Mouse (Mus musculus) spleen, adult 18-20 months (tissue): ENCODE measurements around the gene Tfeb.

Source experiments
- DNase-seq, 2 experiments: peaks; one replicate each; pipeline ENCODE4 v3.0.0; 2022; ENCODE audit warnings: mixed read lengths in 2 of 2

The Tfeb gene

DNA sequence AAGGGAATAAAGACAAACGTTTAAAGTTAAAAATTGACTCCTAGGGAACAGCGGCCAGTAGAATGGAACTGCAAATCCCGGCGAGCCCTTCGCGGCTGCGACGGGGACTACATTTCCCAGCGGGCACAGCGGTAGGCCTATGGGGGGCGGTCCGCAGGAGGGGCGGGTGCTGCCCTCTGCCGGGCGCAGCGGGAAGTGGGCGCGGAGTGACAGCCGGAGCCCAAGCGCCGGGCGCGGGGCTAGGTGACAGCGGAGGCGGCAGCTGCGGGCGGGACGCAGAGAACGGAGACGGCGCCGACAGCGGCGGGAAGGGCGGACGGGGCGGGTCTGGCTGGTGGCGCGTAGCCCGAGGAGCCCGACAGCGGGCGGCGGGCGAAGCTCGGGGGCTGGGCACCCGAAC, at the start of gene Tfeb:
Gene Tfeb, plus strand, starts transcription at position 175 of the 400 bp plus-strand sequence.
- peak; percentile 95 to 99 for DNase-seq

DNA sequence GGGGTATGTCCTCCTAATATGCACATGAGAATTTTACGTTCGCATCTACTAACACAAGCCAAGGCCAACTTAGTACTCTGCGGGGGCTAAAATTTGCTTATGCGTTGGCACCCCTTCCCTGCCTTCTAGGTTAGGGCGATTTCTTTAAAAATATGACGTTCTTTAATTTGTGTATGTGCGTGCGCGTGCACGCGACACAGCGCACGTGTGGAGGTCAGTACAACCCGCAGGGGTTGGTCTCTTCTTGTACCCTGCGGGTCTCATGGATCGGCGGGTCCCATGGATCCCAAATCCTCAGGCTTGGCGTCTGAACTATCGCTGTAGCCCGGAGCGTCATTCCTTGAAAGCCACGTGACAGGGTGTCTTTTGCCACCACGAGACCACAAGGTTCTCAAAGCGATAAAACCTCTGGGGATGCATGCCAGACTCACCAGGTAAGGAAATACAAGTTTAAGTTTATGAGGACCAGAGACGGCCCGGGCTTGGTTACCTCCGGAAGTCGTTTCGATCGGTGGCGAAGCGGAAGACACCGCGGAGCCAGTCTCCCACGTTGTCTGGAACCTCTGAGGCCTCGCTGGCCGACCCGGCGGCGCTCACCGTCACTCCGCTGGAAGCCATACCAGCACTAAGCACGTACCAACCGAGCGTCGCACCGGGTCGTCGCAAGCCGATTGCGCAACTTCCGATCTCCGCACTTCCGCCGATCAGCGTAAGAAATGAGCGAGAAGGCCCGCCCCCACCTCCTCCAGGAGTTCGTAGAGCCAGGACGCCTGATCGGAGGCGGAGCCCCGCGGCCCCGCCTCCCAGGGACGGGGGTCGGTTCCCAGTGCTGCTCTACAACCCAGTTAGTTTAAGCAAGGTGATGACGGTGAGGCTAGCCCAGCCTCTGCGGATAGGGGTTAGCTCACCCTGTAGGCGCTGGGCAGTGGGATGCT, 49.2 kb upstream of the Tfeb start:
- peak; percentile 86 to 91 for DNase-seq

DNA sequence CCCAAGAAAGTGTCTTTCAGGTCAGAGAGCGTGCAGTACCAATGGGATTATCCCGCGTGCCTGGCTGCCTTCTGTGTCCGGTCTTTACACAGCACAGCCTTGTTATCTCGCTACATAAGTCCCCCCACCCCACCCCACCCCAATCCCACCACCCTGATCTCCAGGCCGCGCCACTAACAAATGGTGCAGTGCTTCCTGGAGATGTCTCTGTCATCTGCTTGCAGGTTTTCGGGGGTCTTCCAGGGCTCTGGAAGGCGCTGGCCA, 48.6 kb upstream of the Tfeb start, which contains the start of gene Tomm6:
Gene Tomm6, minus strand, starts transcription at position 43 of the 264 bp plus-strand sequence.
- DNase-seq = no peak

DNA sequence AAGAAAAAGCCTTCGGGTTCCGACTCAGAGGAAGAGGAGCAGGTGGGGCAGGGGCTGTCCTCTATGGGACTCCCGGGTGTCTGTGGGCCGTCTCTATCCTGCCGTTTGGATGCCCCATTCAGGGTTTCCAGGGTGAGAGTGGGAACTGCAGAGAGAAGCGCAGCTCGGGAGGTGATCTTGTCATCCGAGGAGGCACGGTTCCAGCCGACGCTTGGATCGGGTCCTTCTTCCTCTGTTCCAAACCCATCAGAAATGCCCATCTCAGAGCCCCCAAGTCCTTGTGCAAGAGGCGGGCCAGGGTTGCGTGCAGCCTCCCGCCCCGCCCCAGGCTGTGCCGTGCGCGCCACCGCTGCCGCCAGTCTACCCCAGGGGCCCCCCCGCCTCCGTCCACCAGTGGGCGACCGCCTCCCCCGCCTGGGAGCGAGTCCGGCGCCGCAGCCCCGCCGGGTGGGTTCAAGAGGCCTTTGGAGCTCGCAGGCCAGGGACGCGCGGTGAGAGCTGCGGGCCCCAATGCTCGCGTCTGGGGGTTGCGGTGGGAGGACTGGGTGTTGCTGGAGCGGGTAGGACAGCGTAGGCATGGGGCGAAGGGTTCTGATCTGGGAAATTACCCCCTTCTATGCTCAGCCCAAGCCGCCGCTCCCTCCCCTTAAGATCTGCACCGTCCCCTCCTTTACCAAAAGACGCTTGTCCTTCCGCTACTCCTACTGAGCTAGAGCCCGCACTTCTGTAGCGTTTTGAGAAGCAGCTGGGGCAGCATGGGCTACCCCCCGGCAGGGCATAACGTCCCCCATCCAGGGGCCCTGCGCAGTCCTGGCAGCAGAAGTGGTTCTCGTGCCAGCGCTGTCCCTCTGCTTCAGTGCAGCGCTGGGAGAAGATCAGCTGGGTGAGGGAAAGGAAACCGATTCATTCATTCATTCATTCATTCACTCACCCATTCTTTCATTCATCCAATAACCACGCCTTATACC, 47.9 kb upstream of the Tfeb start, which contains the start of gene Frs3:
Gene Frs3, plus strand, starts transcription at position 423 of the 968 bp plus-strand sequence.
- DNase-seq = peak; percentile 32 to 59

DNA sequence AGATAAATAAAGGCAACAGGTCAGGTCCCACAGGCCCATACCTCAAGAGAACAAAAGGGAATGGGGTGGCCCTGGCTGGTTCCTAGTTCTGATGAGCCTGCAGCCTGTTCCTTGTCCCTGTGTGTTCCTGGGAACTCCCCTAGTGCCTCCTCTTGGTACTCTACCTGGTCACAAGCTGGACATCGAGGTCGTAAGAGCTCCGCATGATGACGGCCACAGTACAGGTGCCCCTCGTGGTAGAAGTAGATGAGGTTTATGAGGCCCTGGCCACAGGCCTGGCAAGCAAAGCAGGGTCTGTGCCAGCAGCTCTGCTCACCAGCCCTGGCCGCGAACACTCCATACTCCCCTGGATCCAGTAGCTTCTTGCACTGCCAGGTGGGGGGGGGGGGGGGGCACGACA, 46.9 kb upstream of the Tfeb start:
- DNase-seq = no peak

DNA sequence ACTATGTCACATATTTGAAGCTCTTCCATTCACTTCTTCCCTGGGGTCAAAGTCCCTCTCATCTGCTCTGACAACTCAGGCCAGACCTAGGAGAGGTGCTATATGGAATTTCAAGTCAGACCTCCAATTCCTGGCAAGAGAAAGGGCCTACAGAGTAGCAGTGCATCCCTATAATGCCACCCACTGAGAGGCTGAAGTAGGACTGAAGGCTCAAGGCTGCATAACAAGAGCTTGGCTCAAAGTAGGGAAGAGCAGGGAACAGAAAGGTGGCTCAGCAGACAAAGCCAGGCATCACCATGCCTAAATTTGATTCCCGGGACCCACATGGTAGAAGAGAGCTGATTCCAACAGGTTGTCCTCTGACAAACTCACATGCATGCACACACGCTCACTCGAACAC, 45.2 kb upstream of the Tfeb start:
- no peak for DNase-seq

DNA sequence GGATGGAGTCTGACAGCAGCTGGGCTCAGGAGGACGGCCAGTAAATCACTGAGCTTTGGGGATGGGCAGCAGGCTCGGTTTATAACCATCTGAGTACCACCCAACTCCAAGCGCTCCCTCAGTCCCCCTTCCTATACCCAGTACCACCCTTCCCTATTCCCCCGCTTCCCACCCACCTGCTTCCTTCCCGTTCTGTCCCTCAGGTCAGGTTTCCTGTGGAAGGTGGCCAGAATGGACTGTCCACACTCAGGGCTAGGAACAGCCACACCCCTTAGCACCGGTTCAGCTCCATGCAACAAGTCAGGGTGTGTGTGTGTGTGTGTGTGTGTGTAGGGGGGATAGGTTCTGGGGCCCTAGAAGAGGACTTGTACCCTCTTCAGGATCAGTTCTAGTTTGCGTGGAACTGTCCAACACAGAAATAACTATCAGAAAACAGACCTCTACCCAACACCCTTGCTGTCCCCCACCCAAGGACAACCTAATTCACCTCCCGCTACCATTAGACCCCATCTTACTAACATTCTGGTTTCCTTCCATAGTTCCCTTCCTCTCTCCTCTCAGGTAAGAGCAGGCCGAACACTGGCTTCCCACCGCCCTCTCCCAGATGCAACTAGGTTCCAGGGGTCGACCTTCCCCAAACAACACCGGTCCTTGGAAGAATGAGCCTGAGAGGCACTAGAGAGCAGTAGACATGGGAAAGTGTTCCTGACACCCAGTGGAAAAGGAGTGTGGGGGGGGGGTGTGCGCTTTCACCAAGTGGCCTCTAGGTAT, 43.0 kb upstream of the Tfeb start:
- DNase-seq = no peak

DNA sequence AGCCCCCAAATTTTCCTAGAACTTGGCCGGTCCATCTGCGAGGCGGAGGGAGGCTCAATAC, 42.6 kb upstream of the Tfeb start, which contains the start of gene Gm21981:
Gene Gm21981, minus strand, starts transcription at position 14 of the 61 bp plus-strand sequence.
- no peak for DNase-seq

DNA sequence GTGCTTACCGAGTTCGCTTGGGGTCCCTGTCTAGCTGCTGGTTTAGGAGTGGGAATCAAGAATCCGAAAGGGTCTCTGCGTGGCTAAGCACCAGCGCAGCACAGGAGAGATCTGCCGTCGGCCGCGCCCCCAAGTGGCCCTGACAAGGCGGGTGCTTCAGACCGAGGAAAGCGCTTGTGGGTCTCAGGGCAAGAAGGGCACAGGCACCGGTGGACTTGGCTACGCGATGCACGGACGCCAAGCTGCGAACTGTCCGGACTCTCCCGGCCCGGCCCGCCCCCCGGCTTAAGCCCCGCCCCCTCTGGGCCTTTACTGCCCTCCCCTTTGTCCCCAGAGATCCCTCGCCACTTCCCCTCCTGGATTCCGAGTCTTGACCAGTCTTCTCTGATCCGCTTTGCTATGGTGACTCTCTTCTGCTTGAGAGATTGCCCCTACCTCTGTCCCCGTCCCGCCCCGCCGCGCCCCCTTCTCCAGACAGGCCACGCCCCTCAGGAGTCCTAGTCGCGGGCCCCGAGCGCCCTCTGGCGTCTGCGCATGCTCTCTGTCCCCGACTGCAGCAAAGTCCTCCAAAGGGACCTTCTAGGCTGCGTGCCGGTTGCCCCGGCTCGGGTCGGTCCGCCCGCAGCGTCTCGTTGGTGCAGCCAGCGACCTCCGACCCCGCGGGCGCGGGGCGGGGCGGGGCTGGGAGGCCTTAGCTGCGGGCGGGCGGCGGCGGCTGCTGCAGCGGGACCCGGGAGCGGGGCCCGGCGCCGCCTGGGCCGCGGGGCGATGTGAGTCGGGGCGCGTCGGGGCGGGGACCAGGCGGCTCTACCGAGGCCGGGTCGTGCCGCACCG, 42.1 kb upstream of the Tfeb start, which contains the start of gene Prickle4:
Gene Prickle4, minus strand, starts transcription at position 234 of the 834 bp plus-strand sequence.
- peak; percentile 90 to 97 for DNase-seq

DNA sequence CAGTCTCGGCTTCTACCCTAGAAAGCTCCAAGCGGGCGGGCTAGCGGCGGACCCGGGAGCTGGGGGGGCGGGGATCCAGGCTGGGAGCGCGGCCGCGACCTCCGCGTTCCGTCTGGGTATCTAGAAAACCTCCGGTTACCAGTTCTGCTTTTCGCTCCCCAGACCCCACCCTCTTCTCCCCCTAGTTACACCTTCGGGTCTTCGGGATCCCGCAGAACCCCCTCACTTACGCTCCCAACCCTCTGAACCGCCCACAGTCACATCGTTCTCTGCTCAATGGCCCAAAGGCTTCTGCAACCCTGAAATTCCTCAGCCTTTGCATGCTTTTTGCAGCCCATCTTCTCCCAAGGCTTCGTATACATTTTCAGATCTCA, 41.5 kb upstream of the Tfeb start:
- DNase-seq = no peak

DNA sequence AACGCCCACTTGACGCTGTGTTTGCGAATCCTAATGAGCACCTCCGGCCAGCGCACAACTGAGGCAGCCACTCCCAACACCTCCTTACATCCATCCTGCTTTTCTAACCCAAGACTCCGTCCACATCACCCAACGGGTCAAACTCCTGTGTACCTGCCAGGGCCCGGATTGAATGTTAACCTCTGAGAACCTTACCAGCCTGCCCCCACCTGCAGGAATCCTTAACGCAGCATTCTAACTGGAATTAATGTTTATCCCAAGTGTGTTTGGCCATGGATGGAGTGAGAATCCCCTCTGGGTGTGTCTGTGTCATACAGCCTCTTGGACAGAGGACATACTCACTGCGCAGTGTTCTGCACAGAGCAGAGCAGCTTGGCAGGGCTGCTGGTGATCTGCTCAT, 38.7 kb upstream of the Tfeb start:
- DNase-seq = no peak

DNA sequence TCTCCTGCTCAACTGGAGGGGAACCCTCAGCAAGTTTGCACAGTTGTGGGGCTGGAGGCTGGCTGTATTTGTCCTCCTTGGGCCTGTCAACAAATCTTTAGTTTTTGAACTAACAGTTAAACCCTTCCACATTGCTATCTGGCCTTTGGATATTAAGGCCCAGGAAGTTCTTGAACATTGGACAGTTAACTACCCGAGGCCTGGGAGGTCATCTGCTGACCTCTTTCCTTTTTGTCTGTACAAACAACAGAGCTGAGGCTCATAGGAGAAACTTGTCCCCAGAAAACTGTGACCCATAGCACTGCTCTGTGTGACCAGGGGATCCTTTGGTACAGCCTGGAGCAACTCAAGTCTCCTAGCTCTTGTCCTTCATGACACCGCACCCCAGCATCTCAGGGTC, 37.8 kb upstream of the Tfeb start:
- DNase-seq = no peak

DNA sequence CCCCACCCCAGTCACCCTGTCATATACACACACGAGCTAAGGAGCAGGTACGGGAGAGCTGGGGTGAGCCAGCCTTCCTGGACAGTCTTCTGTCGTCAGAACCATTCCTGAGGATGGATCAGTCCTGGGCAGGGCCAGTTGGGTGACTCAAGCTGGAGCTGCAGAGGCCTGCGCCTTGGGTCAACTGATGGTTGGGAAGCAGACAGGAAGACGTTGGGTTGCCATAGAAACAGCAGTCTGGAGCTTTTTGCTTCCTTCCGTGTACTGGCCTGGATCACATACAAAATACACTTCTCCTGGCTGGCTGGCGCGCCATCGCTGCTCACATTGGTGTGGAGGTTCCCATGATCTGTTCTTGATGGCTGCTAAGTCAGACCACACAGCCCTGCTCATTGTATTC, 35.0 kb upstream of the Tfeb start:
- DNase-seq = no peak

DNA sequence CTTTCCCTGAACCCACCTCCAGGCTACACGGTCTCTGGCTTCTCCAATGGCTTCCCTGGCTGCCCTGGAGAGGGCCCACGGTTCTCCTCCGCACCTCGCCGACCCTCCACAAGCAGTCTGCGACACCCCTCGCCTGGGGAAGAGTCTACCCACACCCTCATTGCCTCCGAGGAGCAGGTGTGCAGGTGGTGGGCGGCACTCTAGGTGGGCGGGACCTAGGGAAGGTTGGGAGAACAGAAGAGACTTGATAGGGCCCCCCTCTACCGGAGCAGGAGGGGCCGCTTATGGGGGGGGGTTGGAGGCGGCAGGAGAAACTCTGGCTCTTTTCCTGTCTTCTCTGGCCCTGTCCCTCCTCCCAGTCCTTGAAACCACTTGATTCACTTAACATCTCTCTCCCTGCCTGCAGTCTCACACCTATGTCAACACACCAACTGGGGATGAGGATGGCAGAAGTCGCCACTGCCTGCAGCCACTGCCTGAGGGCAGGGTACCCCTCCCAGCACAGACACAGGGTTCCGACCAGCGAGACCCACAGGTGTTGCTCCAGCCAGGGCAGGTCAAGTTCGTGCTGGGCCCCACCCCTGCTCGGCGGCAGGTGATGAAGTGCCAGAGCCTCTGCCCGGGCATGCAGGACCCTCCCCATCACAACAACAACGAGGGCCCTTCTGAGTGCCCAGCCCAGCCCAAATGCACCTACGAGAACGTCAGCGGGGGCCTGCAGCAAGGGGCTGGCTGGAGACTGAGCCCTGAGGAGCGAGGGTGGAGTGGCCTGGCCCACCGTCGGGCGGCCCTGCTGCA, 34.1 kb upstream of the Tfeb start:
- DNase-seq = no peak

DNA sequence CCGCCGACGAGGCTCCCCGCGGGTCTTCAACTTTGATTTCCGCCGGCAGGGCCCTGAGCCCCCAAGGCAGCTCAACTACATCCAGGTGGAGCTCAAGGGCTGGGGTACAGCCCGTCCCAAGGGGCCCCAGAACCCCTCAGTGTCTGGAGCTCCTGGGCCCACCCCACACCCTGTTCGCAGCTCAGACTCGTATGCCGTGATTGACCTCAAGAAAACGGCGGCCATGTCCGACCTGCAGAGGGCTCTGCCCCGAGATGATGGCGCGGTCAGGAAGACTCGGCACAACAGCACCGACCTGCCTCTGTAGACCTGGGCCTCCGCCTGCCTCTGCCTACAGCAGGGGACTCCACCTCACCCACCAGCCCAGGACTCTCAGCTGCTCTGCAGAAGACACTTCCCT, 33.3 kb upstream of the Tfeb start:
- DNase-seq = no peak

DNA sequence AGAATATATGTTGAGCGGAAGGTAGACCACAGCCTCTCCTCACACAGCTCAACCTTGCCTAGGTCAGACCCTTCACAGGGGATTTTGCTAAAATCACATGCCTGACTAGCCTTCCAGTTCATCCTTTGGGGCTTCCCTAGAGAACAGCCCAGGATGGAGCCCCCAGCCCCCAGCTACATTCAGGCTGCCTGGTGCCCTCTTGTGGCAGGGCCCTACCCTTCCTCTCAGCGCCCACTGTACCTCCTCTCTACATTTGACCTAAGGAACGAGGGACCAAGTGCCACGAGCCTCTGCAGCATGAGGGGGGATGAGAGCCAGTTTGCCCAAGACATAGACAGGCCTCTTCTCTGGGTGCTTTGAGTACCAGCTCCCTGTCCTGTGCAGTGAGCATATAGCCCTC, 32.1 kb upstream of the Tfeb start:
- DNase-seq = no peak

DNA sequence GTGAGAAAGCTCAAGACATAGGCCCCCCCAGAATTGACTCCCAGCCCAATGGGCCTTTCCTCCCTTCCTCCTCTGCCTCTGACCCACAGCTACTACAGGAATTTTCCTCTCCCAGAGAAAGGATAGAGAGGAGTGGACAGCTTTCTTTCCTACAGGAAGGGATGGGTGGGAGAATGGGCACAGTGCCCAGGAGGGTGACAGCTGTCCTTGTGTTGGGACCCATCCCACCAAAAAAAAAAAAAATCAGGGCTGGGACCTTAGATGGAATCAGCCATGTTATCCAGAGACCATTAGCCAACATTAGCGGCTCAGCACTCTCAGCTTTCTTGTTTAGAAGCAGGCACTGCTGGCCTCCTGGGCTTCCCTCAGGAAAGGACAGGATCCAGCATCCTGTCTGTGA, 30.6 kb upstream of the Tfeb start:
- DNase-seq = no peak

DNA sequence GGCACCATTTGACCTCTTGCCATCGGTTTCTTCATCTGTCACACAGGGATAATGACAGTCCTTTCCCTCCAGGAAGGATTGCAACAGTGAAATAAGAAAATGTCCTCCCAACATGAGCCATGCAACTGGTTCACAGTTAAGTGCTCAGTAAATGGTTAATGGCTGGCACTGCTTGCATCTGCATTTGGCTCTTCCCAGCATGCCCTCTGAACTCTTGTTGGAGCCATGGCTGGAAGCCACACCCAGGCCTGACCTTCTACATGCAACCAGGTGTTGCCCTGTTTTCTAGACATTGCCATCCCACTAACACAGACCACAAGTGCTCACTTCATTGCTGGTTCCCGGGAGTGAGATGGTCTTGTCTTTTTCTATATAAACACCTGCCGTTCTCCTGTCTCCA, 28.9 kb upstream of the Tfeb start:
- no peak for DNase-seq

DNA sequence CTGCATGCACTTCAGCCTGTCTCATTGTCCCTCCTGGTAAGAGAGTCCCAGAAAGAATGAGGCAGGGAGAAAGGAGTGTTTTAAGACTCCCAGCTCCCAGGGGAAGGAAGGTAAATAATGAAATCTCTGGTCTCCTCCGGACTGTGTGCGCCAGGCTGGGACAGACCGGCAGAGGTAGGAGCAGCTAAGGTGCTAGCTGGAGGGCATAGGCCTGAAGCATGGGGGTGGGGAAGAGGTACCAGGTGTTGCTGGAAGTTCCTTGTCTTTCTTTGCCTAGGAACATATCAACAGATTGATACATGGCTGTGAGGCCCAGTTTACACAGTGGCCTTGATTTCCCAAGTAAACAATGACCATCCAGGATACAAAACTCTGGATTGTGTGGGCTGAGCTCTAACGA, 27.9 kb upstream of the Tfeb start:
- DNase-seq = no peak

DNA sequence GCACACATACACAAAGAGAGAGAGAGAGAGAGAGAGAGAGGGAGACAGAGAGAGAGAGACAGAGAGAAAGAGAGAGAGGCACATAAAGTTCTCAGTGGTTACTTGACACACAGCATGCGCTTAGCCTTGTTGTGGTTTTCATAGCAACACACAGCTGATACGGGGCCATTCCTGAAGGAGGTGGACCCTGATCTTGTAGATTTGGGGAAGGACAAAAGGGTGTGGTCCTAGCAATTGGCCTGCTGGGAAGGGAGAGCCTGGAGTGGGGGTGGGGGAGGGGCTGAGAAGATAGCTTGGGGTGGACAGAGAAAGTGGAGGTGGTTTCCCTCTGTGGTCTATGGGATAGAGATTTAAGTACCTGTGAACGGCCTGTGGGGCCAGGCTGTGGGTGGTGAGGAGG, 26.8 kb upstream of the Tfeb start:
- DNase-seq = no peak

DNA sequence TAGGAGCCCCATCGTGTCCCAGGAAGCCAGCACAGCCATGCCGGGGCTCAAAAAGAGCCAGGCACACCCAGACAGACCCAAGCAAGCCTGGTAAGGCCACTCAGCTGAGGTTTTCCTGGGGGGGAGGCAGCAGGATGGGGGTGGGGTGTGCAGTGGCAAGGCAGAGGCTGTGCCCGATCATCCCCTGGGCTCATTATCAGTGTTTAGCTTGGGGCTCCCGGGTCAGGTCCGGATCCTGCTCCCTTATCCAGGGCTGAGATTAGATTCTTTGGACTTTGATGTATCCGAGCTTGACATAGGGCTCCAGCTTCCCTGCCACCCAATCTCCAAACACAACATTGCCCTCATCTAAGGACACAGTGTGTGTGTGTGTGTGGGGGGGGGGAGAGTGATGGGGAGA, 24.9 kb upstream of the Tfeb start:
- no peak for DNase-seq
